Mouse (Mus musculus) CH12.LX (cell line): ENCODE measurements at regions not wholly inside any gene's neighbourhood (a gene's known extent, or its start where the extent isn't known, plus 50 kb on each side); places are given as distances from the start of the nearest gene placed in this dataset.

Experiments
- DNase-seq: peaks from one replicate; pipeline ENCODE4 v3.0.0-alpha.2; 2013; ENCODE audit errors: extremely low read depth
- H3K27ac ChIP-seq: 2 replicates; pipeline ENCODE4 v1.5.1; 2012; ENCODE audit warnings: low read depth, mild to moderate bottlenecking, control low read depth, moderate library complexity; ENCODE audit not compliant: insufficient read depth
- H3K27me3 ChIP-seq: replicated peaks from 2 replicates; pipeline ENCODE3; 2012; ENCODE audit warnings: inconsistent platforms
- H3K36me3 ChIP-seq, 2 experiments: replicated peaks in 1 of 2; 2 replicates each; pipeline versions ENCODE3 to v1.6.1; 2012; ENCODE audit warnings: inconsistent platforms in 1 of 2, low read length in 1 of 2, mild to moderate bottlenecking in 1 of 2, mixed read lengths in 1 of 2, moderate library complexity in 1 of 2; ENCODE audit not compliant: control insufficient read depth in 1 of 2, insufficient read depth in 1 of 2
- H3K4me1 ChIP-seq, 2 experiments: 2 replicates each; pipeline ENCODE4 v1.6.1; 2012; ENCODE audit warnings: inconsistent platforms in 1 of 2, moderate library complexity in 1 of 2; ENCODE audit not compliant: insufficient read depth in 2 of 2, control insufficient read depth in 1 of 2
- H3K4me2 ChIP-seq: 2 replicates; pipeline ENCODE4 v1.6.1; 2012; ENCODE audit warnings: low read depth, mild to moderate bottlenecking, control low read depth; ENCODE audit not compliant: poor library complexity, insufficient read depth, severe bottlenecking
- H3K4me3 ChIP-seq, 3 experiments: fragments of 150-350 bp in 1 of 3; sonication (generic) in 1 of 3; replicated peaks in 1 of 3; 2 replicates each; pipeline versions ENCODE3 to v1.5.1; 2011 to 2012; ENCODE audit warnings: low read depth in 2 of 3, low read length in 2 of 3, mild to moderate bottlenecking in 2 of 3, moderate library complexity in 2 of 3, control low read depth in 1 of 3, improper control_type of control experiment in 1 of 3, inconsistent platforms in 1 of 3, mixed read lengths in 1 of 3; ENCODE audit not compliant: poor library complexity in 1 of 3
- H3K79me2 ChIP-seq: replicated peaks from 2 replicates; pipeline ENCODE4 v1.6.1; 2012; ENCODE audit warnings: mild to moderate bottlenecking, moderate library complexity; ENCODE audit not compliant: control insufficient read depth, poor library complexity, insufficient read depth, severe bottlenecking; ENCODE audit errors: extremely low read depth
- H3K9ac ChIP-seq: 2 replicates; pipeline ENCODE4 v1.6.1; 2012; ENCODE audit warnings: low read depth, mild to moderate bottlenecking, control low read depth, moderate library complexity; ENCODE audit not compliant: insufficient read depth
- H3K9me3 ChIP-seq: replicated peaks from 2 replicates; pipeline ENCODE3; 2012; ENCODE audit warnings: low read length, inconsistent platforms, mixed read lengths
- CHD1 ChIP-seq: IDR thresholded peaks from 2 replicates; pipeline ENCODE4 v1.6.1; 2012; ENCODE audit warnings: low read depth, low read length, improper control_type of control experiment, inconsistent platforms
- CHD2 ChIP-seq: IDR thresholded peaks from 2 replicates; pipeline ENCODE4 v1.6.1; 2011; ENCODE audit warnings: low read length, improper control_type of control experiment
- EP300 ChIP-seq: IDR thresholded peaks from 2 replicates; pipeline ENCODE4 v1.6.1; 2011; ENCODE audit warnings: low read length, improper control_type of control experiment
- ETS1 ChIP-seq: conservative IDR thresholded peaks from 2 replicates; pipeline ENCODE4 v1.6.1; 2012; ENCODE audit warnings: low read depth, mild to moderate bottlenecking, inconsistent platforms, low read length, improper control_type of control experiment, moderate library complexity
- HCFC1 ChIP-seq: IDR thresholded peaks from 2 replicates; pipeline ENCODE4 v1.6.1; 2012; ENCODE audit warnings: low read depth, mild to moderate bottlenecking, inconsistent platforms, low read length, improper control_type of control experiment
- JUN ChIP-seq: IDR thresholded peaks from 2 replicates; pipeline ENCODE4 v1.6.1; 2011; ENCODE audit warnings: low read depth, mild to moderate bottlenecking, low read length, improper control_type of control experiment, moderate library complexity; ENCODE audit not compliant: insufficient read depth
- MEF2A ChIP-seq: IDR thresholded peaks from 2 replicates; pipeline ENCODE4 v1.6.1; 2014; ENCODE audit warnings: low read depth, mild to moderate bottlenecking, inconsistent platforms, low read length, improper control_type of control experiment, borderline replicate concordance
- MXI1 ChIP-seq: IDR thresholded peaks from 2 replicates; pipeline ENCODE4 v1.6.1; 2011; ENCODE audit warnings: mild to moderate bottlenecking, low read depth, low read length, improper control_type of control experiment
- MYC ChIP-seq: IDR thresholded peaks from 2 replicates; pipeline ENCODE4 v1.6.1; 2011; ENCODE audit warnings: low read depth, mild to moderate bottlenecking, improper control_type of control experiment, low read length
- RCOR1 ChIP-seq: conservative IDR thresholded peaks from 2 replicates; pipeline ENCODE4 v1.6.1; 2012; ENCODE audit warnings: low read depth, mild to moderate bottlenecking, inconsistent platforms, low read length, improper control_type of control experiment
- UBTF ChIP-seq: IDR thresholded peaks from 2 replicates; pipeline ENCODE4 v1.6.1; 2012; ENCODE audit warnings: low read depth, mild to moderate bottlenecking, inconsistent platforms, low read length, improper control_type of control experiment, moderate library complexity
- USF1 ChIP-seq: IDR thresholded peaks from 2 replicates; pipeline ENCODE4 v1.6.1; 2014; ENCODE audit warnings: low read depth, mild to moderate bottlenecking, inconsistent platforms, low read length, improper control_type of control experiment
- USF2 ChIP-seq: conservative IDR thresholded peaks from 2 replicates; pipeline ENCODE4 v1.6.1; 2011; ENCODE audit warnings: low read depth, low read length, improper control_type of control experiment
- dilution Hi-C: fragments of 300-500 bp; cut with MboI; formaldehyde crosslinking; loops from 2 replicates; pipeline ENCODE4 v1.14.3; 2020; ENCODE audit warnings: low sequenced_read_pairs; ENCODE audit not compliant: extremely low pct_unique_long_range_greater_than_20kb, extremely low pct_ligation_motif_present
- in situ Hi-C: fragments of 300-500 bp; cut with MboI; formaldehyde crosslinking; loops from 3 replicates; pipeline ENCODE4 v1.14.3; 2019; ENCODE audit warnings: low sequenced_read_pairs, low pct_ligation_motif_present, low pct_unique_long_range_greater_than_20kb, mixed read lengths

DNA sequence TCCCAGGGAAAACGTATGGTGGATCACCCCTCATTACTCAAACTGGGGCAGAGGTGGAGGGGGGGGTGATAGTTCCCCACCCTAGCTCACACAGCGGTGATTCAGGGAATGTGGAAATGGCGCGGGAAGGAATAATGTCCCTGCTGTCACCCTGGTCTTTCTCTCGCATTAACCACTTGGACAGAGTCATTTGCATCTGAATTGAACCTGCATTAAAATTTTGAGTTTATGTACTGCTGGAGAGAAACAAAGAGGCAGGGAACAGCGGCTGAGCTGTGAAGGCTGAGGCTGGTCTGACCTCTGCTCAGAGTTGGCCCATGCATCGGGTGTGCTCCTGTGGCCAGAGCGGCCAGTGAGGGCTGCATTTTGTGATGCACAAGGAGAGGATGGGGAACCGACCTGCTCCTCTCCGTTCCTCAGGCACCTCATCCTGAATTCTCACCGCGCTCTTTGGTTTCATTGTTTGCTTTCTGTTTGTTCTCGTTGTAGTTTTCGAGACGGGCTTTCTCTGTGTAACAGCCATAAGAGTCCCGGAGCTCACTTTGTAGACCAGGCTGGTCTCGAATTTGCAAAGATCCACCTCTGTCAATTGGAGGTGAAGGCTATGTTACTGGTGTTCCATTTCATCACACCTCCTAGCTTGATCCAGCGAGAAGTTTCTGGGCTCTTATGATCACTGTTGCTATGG is 458.3 kb downstream of the Vrk1 start:
- dilution Hi-C loops (no loop called here), in situ Hi-C loops (no loop called here)
- no peaks in the 10 kb centered on the region for H3K4me1 ChIP-seq
- H3K79me2 ChIP-seq = no peaks in the 10 kb centered on the region
- no peak overlapping the region for H3K4me2 ChIP-seq
- no peak overlapping the region for H3K9ac ChIP-seq
- no peak overlapping the region for H3K27ac ChIP-seq
- no peaks in the 10 kb centered on the region for H3K27me3 ChIP-seq
- no peaks in the 10 kb centered on the region for H3K36me3 ChIP-seq
- H3K4me3 ChIP-seq = no peak overlapping the region
- TF ChIP-seq MXI1 = no peak
- no peak for TF ChIP-seq CHD2
- no peak for TF ChIP-seq USF1
- TF ChIP-seq HCFC1 = no peak
- no peak for TF ChIP-seq JUN
- peaks cover 82% of the 10 kb centered on the region for H3K9me3 ChIP-seq
- no peak for DNase-seq

DNA sequence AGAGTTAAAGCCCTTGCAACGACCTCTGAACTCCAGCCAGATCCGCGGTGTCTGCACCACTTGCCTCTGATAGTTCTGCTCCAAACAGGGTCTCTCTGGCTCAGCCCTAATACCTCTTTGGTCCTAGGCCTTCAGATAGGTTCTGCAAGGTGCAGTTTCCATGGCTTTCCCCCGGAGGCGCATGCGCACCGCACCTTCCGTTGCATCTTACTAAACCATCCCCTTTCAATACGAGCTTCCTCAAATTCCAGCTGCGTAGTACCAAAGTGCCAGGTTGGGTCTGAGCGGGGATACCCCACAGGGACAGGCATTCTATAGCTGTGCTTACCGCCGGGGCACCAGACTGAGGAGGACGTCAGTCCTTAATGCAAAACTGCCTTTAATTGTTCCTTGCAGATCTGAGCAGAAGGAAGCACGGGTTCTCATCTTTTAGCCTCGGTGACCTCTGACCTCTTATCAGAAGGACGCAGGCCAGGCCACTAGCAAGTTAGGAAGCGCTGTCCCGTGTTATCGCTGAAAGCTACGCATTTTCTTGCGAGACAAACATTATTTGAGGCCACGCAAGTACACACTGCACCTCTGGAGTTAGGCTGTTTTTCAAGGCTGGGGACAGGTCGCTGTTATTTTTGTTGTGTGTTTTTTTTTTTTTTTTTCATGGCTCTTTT is 464.6 kb downstream of the Vrk1 start:
- Histone ChIP-seq H3K27ac (no peak overlapping the region), H3K4me3 (no peak overlapping the region), H3K9me3 (peaks cover 79% of the 10 kb centered on the region), H3K27me3 (no peaks in the 10 kb centered on the region), H3K79me2 (no peaks in the 10 kb centered on the region), H3K4me2 (no peak overlapping the region), H3K9ac (no peak overlapping the region), H3K36me3 (no peaks in the 10 kb centered on the region), H3K4me1 (no peaks in the 10 kb centered on the region)
- TF ChIP-seq UBTF = no peak
- TF ChIP-seq MYC = no peak
- no peak for TF ChIP-seq RCOR1
- TF ChIP-seq MEF2A = no peak
- TF ChIP-seq MXI1 = no peak
- no peak for TF ChIP-seq CHD1
- no peak for DNase-seq
- dilution Hi-C loops = no loop called here
- in situ Hi-C loops = no loop called here

DNA sequence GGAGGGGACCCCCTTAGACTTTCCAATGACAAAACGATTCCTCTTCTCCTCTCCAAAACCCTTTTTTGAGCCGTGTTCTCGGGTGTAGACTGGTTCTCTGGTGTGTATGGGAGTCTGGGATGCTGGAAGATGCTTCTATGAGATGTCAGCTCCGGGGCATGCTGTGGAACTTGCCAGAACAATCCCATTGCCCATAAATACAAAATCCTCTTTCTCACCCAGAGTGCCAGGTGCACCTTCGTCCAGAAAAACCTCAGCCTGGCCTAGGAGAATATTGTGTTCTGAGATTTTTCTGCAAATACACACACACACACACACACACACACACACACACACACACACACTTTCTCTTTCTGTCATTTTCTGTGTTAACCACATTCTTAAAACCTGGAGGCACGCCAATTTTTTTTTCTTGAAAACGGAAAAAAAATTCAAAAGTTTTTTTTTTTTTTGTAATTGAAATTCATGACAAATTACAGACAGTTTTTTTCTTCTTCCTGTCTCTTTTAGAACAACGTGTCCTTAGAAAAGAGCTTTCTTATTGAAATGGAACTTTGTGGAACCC is 465.5 kb downstream of the Vrk1 start:
- in situ Hi-C loops (no loop called here), dilution Hi-C loops (no loop called here)
- Histone ChIP-seq H3K4me1 (no peaks in the 10 kb centered on the region), H3K4me2 (no peak overlapping the region), H3K4me3 (no peak overlapping the region), H3K36me3 (no peaks in the 10 kb centered on the region), H3K9ac (no peak overlapping the region), H3K27ac (no peak overlapping the region), H3K79me2 (no peaks in the 10 kb centered on the region), H3K9me3 (peaks cover 77% of the 10 kb centered on the region), H3K27me3 (no peaks in the 10 kb centered on the region)
- DNase-seq = no peak
- TF ChIP-seq ETS1 (no peak), MXI1 (no peak), EP300 (no peak), USF2 (no peak)
